Mouse (Mus musculus): ENCODE measurements around the gene Fndc1.

Gene Fndc1

GRCm38 (mm10) chr17:7816602-7817001 is 10.5 kb downstream of the Fndc1 start:
- no peak for DNase-seq

DNA sequence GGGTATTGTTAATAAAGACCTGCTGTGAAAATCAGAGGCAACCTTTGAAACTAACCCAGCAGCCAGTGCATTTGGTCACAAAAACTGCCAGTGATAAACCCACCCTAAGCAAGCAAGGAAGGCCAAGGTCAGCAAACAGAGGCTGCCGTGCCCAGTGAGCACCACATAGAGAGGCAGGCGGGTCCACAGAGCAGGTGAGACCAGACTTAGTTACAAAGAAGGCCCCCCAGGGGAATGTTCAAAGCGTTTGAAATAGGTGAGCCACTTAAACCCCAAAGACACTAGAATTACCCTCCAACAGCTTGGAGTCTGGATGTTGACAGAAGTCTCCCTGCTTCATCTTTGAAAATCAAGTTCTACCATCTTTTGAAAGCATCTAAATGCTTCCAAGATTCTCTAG is 12.7 kb downstream of the Fndc1 start:
- no peak for DNase-seq

GRCm38 (mm10) chr17:7808043-7808442 is 19.1 kb downstream of the Fndc1 start:
- no peak for DNase-seq

GRCm38 (mm10) chr17:7805105-7805504 is 22.0 kb downstream of the Fndc1 start:
- DNase-seq, result no peak

GRCm38 (mm10) chr17:7802483-7802882 is 24.6 kb downstream of the Fndc1 start:
- DNase-seq, result no peak

DNA sequence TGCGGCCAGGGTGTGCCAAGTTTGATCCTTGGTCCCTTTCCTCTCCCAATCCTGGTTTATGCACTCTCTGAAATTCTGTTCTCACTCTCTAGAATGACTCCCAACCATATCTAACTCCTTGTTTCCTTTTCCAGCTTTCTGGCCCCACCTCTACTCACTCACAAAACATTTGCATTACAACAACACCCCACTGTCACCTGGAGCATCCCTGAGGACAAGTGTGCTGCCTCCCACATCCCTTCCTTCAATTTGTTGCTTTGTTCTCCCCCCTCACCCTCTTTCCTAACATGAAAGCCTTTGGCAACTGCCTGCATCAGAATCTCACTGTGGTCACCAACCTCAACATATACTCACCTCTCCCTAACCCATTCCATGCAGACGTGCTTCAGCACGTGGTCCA is 27.2 kb downstream of the Fndc1 start:
- no peak for DNase-seq

DNA sequence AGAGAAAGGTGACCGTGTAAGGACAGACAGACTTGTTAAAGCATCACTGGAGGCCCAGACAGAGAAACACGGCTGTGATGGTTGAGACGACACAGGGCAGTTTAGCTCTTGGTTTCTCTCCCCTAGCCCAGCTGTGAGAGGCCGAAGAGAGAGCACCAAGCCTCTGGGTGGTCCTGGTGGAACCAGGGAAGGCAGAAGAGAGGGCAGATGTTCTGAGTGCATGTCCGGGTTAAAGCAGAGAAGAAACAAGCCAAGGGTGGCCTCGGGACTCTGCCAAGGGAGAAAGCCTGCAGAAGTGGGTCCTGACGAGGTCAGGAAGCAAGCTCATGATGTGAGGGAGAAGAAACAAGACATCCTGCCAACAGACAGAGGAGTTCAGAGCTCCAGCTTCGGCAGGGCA is 31.5 kb downstream of the Fndc1 start:
- no peak for DNase-seq

DNA sequence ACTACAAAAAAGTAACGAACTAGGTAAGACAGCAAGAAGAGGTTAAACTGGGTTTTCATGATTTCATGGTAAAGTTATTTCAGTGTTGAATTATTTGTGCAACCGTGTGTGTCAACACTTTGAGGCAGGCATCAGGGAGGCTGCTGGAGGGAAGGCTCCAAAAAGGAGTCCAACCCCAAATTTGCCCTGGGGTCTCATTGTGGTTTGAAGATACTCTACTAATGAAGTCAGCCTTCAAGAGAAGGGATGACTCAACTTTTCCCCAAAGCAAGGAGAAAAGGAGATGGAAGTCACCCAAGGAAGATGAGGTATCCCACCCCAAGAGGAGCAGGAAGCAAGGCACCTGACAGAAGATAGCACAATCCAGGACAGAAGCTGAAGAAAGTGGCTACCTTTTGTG is 31.9 kb downstream of the Fndc1 start:
- no peak for DNase-seq

GRCm38 (mm10) chr17:7794093-7794492 is 33.0 kb downstream of the Fndc1 start:
- DNase-seq, result no peak

DNA sequence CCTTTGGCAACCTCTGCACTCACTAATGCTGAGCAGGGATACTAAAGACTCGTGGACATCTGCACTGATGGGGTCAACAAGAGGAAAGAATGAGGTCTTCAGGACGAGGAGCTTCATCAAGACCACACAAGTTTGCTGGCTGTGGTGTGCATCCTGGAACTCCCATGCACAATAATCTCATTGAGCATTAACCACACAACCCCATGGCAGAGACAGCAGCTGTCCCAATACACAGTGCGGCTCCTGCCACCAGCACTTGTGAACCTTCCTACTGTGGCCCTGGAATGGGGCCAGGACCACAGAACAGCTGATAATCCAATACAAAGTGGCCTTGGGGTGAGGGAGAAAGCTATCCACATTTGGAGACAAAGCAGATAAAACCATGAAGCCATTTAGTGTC is 36.6 kb downstream of the Fndc1 start:
- DNase-seq, result no peak

GRCm38 (mm10) chr17:7774101-7774500 is 53.0 kb downstream of the Fndc1 start:
- no peak for DNase-seq

GRCm38 (mm10) chr17:7759786-7760185 is 67.3 kb downstream of the Fndc1 start:
- no peak for DNase-seq

GRCm38 (mm10) chr17:7755001-7755400 is 72.1 kb downstream of the Fndc1 start:
- no peak for DNase-seq

DNA sequence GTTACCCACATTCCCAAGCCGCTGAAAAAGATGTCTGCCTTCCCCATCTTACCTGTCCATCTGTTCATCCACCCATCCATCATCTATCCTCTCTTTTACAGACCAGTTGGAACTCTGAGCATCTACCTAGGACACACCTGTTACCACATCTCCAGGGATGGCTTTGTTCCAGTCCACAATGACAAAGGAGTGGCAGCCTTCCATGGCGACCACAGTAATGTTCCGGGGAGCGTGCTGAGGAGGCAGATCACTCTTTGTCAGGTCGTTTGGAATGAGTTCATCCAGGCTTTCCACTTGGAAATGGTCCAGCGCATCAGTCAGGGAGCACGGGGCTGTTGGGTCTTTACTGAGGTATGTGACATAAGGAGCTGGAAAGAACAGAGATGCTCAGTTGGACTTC is 73.7 kb downstream of the Fndc1 start:
- no peak for DNase-seq

DNA sequence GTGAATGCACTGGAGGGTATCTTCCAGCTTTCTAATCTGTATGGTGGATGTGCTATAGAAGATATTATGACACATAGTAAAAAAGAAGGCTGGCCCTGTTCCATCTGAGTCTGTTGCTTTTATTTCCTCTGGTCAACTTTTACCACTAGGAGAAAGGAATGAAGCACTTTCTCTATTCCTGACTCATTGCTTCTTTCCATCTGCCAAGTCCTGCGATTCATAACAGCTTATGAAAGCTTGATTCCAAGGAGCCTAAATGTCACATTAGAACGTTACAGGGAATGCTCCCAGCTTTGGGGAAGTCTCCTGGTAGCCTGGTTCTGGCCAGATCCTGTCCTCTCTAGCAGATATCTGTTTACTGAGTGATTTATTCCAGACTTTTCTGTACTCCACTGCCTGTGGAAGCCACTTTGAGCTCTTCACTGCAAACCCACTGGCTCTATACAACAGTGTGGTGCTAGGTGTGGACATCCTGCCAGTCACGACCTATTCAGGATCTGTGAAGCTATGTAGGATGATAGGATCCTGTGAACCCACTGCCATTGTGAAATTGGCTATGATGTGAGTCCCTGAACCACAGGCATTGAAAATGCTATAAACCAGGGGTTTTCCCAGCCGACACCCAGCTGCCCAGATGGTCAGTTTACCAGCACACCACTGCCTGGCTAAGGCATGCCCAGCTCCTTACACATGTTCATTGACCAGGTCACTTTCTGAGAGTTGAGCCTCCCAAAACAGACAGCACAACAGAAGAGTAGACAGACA is 77.9 kb downstream of the Fndc1 start:
- DNase-seq, result no peak

GRCm38 (mm10) chr17:7746841-7747240 is 80.3 kb downstream of the Fndc1 start:
- no peak for DNase-seq

- no peak for DNase-seq
These were observed 82.1 kb downstream of the Fndc1 start for GRCm38 (mm10) chr17:7744976-7745375.

- DNase-seq, result peak; percentile 73
These were observed 86.1 kb downstream of the Fndc1 start for GRCm38 (mm10) chr17:7740988-7741387.

GRCm38 (mm10) chr17:7722991-7723390 is 104.1 kb downstream of the Fndc1 start:
- no peak for DNase-seq

GRCm38 (mm10) chr17:7718886-7719285 is 108.2 kb downstream of the Fndc1 start:
- DNase-seq, result no peak

- DNase-seq, result no peak
These were observed 109.2 kb downstream of the Fndc1 start for GRCm38 (mm10) chr17:7717945-7718344.

GRCm38 (mm10) chr17:7713020-7713419 is 114.1 kb downstream of the Fndc1 start:
- no peak for DNase-seq

GRCm38 (mm10) chr17:7707073-7707472 is 120.0 kb downstream of the Fndc1 start:
- no peak for DNase-seq

GRCm38 (mm10) chr17:7690271-7690670 is 136.8 kb downstream of the Fndc1 start:
- no peak for DNase-seq
